Mouse (Mus musculus): ENCODE measurements around the gene Qrich2. TPM values are rescaled to one million over a fixed set of nuclear protein-coding genes. Genes with fewer than 3 reads are reported as not detected.
A peak's percentile ranks its signal among the peaks of the same experiment; 100 is the strongest.
"Not testable (repeated sequence)": the region's sequence is repeated elsewhere in the genome, so short reads cannot be mapped to it uniquely, and the experiment has no call there.

Qrich2 gene
- total RNA-seq, 2 experiments from 2014 or later, result not detected

DNA sequence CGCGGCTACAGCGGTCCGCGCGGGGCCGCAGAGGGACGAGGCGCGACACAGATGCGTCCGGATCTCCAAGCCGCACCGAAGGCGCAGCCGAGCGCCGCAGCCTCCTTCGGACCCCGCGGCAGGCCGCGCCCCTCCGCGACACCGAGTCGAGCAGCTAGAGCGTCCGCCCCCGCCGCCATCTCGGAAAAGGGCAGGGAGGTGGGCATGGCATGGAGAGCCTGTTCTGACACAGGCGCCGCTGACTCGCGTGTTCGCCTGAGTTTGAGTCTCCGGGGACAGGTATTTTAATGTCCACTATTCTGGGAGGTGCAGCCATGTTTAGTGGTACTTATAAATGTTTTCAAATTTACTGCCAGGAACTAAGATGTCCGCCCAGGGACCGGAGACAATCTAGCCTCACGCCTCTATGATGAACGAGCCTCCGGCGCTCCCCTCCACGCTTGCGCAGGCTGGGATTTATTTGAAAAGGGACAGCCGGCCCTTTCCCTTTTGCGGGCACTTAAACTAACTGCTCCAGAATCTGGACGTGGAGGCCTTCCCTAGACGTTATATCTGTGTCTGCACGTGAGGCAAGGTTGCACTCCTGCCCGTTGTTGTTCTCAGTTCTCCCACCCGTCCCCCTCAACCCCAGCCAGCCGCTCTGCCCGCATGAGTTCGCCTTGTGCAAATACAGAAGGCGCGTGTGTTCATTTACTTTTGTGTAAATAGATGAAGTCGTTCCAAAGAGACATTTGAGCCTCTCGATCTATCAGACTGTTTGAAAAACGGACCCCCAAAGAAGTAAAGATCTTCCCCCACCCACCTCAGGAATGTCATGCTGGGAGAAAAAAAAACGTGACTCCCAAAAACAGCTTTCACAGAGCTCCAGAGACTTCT is 24.4 kb upstream of the Qrich2 start:
- peak; percentile 81 to 85 for DNase-seq (ENCODE audit: extremely low spot score in 1 of 2, low spot score in 1 of 2)

DNA sequence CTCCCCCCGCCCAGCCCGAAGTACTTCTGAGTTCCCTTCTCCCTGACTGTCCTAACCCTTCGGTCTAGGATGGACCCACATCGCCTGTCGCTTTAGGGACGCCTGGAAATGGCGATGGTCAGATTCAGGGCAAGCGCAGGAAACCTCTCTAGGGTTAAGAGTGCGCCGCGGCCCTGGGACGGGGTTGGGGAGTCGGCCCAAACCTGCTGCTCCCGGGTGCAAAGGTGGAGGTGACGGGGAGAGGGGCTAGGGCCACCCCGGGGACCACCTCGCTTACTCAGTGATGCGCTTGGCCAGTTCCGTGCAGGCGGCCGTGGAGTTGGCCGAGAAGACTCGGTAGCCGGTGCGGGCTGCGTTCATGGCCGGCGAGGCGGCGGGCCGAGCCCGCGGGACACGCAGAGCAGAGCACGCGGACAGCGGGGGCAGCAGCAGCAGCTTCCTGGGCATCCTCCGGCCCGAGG is 23.8 kb upstream of the Qrich2 start:
- DNase-seq (ENCODE audit: extremely low spot score in 1 of 2, low spot score in 1 of 2), result no peak

DNA sequence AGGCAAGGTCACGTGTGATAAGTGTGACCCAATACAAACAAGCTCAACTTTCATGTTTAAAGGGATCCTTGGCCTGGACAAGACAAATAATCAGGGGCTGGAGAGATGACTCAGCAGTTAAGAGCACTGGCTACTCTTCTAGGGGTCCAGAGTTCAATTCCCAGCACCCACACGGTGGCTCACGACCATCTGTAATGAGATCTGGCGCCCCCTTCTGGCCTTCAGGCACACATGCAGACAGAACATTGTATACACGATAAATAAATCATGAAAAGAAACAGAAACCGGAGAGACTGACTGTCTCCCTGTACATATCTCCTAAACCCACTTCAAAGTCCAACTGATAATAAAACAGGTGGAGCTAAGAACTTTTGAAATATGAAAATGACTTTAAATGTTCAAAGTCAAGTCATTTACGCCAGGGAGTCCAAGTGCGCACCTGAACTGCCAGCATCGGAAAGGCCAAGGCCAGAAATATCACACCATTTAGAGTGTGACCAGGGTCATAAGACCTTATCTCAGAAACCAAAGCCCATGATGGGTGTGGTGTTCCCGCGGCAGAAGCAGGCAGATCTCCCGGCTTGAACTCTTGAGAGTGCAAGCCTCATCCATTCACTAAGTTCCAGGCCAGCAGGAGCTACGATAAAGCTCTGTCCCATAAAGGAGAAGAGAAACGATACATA is 22.8 kb upstream of the Qrich2 start:
- no peak for DNase-seq (ENCODE audit: extremely low spot score in 1 of 2, low spot score in 1 of 2)

DNA sequence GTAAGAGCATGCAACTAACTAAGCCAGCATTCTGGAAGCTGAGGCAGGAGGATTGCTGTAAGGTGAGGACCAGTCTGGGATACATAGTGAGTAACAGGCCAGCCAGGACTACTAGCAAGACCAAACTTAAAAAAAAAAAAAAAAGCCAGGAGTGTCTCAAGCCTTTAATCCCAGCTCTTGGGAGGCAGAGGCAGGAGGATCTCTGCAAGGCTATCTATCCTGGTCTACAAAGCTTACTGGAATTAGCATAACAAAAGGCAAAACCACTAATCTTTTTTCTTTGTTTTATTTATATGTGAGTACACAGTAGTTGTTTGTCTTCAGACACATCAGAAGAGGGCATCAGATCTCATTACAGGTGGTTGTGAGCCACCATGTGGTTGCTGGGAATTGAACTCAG is 22.2 kb upstream of the Qrich2 start:
- no peak for DNase-seq (ENCODE audit: extremely low spot score in 1 of 2, low spot score in 1 of 2)

DNA sequence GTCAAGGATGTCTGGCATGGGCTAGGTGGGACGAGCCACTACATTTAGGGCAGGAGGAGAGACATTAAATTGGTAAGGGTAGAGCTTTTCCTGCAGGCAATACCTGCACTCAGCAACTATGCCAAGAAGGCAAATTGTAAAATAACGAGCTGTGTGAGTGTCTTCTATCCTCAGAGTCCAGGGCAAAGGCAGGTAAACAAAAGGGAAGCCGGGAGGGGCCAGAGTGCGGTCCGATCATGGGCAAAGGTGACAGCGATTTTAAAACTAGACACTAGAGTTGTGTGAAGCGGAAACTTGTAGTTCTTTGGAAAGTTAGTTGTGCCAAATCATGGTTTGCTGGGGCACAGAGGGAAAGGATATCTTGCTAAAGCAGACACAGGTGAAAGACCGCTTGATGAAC is 18.2 kb upstream of the Qrich2 start:
- DNase-seq (ENCODE audit: extremely low spot score in 1 of 2, low spot score in 1 of 2), result no peak

DNA sequence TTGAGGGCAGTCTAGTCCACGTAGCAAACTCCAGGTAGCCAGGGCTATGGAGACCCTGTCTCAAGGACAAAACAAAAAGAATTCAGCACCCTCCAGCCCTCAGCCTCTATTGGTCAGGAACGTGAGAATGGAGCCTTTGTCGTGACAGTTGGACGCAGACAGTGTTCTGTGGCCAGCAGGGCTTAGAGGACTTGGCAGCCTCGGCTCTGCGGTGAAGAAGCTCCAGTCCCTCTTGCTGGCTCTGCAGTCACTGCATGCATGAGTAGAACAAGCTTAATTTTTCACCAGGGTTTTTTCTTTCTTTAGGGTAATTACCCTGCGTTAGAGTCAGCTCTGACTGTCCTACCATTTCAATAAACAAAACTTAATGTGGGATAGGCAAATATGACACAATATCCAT is 15.7 kb upstream of the Qrich2 start:
- no peak for DNase-seq (ENCODE audit: extremely low spot score in 1 of 2, low spot score in 1 of 2)

DNA sequence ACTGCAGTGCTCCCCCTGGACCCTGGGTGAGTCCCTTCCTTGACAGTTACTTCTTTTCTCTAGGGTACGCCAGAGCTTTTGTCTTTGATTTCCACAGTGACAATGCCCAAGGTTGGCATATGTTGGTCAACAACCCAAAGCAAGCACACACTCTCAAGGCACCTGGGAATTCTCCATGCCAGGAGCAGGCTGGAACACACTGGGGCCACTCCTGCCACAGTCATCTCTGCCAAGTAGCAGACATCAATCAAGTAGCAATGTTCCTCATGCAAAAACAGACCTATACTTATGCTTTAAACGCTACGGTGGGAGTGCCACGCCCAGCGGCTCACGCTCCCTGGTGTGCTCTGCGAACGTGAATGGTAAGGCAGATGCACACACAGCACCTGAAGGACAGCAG is 14.9 kb upstream of the Qrich2 start:
- DNase-seq (ENCODE audit: extremely low spot score in 1 of 2, low spot score in 1 of 2), result no peak

DNA sequence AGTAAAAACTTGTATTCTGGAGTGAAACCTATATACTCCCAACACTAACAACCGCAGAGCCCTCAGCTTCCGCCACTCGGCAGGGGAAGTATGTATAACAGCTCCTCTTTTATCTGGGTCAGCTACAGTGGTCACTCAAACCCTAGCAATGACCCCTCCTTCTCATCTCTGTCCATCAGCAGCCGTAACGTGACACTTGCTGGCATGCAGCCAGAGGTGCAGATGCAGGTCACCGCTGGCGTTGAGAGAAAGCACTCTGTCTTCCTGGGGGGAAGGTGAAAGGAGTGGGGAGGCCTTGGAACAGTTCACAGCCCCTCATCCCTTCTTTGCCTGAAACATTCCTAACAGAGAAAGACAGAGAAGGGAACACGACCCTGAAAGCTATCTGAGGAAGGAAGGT is 13.8 kb upstream of the Qrich2 start:
- no peak for DNase-seq (ENCODE audit: extremely low spot score in 1 of 2, low spot score in 1 of 2)

DNA sequence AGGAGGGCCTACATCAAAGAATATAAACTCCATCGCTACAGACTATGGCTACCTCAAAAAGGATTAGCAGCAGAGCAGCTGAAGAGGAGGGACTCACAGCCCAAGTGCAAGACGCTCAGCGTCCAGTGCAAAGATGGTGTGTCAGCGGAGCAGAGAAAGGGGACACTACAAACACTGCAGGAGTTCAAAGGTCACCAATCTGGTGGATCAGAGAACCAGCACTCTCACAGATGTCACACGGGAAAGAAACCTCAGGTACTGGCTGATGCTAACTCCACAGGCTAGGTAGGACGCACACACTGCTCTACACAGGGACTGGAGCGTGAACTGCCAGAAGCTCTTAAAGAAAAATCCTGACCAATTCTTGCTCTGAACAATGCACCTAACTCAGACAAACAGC is 12.9 kb upstream of the Qrich2 start:
- no peak for DNase-seq (ENCODE audit: extremely low spot score in 1 of 2, low spot score in 1 of 2)

DNA sequence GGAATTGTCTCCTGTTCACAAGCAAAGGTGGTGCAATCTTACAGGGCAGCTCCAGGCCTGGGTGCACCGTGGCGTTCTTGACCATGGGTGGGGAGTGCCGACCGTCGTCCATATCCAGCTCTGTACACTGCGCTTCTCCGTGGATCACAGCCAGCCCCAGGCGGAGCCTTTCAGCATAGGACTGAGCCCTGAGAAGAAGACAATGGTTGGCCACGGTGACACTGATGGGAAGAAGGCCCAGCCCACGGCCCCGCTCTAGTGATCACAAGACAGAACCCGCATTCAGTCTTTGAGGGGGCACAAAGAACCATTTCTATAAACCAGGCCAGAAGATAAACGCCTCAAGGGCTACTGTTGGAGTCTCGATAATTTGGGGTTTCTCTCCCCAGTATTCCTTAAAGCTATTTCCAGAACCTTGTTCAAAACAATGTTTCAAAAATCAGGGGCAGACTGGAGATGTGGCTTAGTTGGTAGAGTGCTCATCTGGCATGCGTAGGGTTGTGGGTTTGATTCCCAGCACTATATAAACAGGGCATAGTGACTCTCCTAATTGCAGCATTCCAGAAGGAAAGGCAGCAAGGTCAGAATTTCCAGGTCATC is 11.2 kb upstream of the Qrich2 start:
- DNase-seq (ENCODE audit: extremely low spot score in 1 of 2, low spot score in 1 of 2), result no peak

DNA sequence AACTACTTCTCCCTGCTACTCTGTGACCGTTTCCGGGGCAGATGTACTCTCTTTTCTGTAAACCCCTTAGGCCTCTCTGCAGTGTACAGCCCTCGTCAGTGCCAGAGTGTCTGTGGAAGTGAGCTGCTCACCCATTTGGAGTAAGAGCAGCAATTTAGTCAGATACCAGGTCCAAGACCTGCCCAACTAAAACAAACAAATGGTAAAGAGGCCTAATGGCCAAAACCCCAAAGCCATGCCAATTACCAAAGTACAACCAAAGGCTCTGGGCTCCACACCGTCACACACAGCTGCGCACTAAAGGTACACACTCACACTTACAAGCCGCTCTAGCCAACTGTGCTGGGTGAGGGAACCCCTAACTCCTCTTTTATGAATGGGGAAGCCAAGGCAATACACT is 10.7 kb upstream of the Qrich2 start:
- no peak for DNase-seq (ENCODE audit: extremely low spot score in 1 of 2, low spot score in 1 of 2)

DNA sequence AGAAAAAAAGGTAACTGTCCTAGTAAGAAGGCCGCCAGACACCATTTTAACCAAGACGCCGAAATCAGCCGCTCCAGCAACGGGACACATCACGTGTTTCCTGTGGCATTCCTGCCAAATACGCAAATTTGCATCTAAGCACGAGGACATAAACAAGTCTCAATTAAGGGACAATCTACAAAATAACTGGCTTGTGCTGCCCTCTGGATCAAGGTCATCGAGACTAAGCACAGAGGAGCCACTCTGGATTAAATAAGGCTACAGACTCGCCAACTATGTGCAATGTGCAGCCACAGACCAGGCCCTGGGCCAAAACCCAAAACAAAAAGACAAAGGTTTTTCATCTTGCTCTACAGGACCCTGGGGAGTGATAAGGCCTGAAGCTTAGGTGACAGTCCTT is 10.0 kb upstream of the Qrich2 start:
- DNase-seq (ENCODE audit: extremely low spot score in 1 of 2, low spot score in 1 of 2), result no peak

DNA sequence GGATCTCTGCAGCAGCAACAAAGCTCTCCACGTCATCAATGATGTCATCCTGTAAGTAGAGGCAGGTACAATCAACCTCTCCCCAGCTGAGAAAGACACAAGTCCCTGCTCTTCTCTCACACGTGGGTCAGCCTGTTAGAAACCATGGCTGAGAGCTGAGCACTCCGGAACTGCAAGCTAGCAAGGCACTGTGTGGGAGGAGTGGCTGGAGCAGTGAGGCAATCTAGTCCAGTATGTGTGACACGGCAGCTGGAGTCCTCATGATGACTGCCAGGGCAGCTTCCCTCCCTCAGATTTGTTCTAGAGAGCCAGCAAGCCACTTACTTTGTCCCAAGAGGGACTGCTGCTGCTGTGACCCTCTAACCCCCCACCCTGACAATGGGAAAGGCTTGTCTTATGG is 6.2 kb upstream of the Qrich2 start:
- no peak for DNase-seq (ENCODE audit: extremely low spot score in 1 of 2, low spot score in 1 of 2)

DNA sequence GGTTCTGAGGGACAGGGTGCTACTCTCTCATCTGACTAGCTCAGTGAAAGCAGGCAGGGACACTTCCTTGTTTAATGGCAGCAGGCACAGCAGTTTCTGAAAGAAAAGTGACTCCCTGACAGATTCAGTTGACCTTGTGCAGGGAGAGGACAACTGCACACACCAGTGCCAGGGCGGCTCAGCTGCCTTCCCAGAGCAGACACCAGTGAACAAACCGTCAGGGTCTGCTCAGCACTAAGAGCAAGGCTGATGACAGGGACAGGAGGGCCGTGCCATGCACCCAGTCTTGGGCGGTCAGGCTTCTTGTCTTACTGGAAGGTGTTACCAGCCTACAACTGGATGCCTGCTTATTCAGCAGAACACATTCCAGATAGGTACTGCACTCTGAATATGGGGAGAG is 4.9 kb upstream of the Qrich2 start:
- no peak for DNase-seq (ENCODE audit: extremely low spot score in 1 of 2, low spot score in 1 of 2)

DNA sequence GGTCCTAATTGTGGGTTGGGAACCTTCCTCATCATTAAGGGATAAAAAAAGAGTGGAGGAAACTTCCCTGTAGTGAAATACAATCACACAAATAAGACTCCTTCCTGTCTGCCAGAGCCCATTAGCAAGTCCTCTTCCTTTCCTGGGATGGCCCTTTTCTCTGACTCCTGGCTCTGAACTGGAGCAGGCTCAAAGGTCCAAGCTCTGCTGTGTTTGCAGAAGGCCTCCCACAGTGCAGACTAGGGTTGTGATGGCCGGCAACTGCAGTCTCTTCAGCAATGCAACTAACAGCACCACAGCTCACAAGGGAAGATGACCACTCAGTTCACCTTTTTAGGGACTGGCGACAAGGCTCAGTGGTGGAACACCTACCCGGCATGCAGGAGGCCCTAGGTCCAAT is 4.2 kb upstream of the Qrich2 start:
- DNase-seq (ENCODE audit: extremely low spot score in 1 of 2, low spot score in 1 of 2), result no peak

DNA sequence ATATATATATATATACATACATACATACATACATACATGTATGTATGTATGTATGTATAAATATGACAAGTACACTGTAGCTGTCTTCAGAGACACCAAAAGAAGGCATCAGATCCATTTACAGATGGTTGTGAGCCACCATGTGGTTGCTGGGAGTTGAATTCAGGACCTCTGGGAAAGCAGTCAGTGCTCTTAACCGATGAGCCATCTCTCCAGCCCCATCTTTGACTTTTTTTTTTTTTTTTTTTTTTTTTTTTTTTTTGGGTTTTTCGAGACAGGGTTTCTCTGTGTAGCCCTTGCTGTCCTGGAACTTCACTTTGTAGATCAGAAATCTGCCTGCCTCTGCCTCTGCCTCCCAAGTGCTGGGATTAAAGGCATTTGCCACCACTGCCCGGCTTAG is 2.3 kb upstream of the Qrich2 start:
- not testable (repeated sequence) for DNase-seq (ENCODE audit: extremely low spot score in 1 of 2, low spot score in 1 of 2)

DNA sequence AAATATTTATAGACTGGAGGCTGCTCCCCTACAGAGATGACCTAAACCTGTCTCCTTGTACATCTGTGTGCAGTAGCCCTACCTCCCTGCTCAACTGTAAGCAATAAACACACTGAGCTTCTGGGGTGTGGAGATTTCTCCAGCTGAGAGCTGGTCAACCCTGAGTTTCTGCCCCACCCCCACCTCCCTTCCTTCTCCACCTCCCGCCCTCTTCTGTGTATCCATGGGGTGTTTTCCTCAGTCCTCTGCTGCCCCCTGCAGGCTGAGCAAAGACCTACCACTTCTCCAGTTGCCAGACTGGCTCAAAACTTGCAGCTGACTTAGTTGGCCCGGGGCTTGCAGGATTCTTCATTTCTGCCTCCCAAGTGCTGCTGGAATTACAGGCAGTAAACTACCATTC is 2.2 kb downstream of the Qrich2 start:
- peak; percentile 83 to 94 for DNase-seq (ENCODE audit: extremely low spot score in 1 of 2, low spot score in 1 of 2)

DNA sequence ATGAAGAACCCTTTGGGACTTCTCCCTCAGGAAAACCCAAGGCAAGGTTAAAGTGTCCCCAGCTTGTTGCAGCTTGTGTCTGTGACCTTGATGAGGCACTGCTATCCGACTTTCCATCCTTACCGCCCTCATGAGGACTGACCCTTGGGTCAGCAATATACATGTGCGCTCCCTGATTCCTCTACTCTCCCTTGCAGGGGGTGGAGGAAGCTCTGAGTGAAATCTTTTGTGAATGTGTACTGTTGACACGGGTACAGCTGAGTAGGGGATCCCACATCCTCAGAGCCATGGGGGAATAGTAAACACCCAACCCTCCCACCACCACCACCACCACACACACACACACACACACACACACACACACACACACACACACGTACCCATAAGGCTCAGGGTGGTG is 2.7 kb downstream of the Qrich2 start:
- no peak for DNase-seq (ENCODE audit: extremely low spot score in 1 of 2, low spot score in 1 of 2)

DNA sequence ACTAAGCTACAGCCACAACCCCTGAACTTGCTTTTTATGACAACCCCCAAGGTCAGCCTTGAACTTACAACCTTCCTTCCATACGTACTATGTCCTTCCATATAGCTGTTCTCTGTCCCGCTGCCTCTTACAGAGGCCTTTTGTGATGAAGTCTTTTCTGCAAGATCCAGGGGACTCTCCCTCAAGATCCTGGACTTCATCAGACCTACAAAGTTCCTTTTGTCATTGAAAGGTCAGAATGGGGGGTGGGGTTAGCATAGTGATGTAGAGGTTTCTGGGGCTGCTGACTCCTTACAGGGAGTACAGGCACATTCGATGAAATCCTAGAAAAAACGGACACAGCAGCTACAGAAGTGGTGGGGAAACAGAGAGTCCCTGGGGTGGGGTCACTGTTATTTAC is 6.3 kb downstream of the Qrich2 start:
- no peak for DNase-seq (ENCODE audit: extremely low spot score in 1 of 2, low spot score in 1 of 2)

DNA sequence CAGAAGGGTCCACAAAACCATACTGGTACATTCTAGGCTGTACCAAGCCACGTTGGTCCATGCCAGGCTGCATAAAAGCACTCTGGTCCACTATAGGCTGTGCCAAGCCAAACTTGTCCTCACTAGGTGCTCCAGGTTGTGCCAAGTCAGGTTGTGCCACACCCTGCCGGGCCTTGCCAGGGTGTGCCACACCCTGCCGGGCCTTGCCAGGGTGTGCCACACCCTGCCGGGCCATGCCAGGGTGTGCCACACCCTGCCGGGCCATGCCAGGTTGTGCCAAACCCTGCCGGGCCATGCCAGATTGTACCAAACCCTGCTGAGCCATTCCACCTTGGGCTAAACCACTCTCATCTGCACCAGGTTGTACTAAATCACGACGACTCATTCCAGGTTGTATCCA is 9.8 kb downstream of the Qrich2 start:
- no peak for DNase-seq (ENCODE audit: extremely low spot score in 1 of 2, low spot score in 1 of 2)

DNA sequence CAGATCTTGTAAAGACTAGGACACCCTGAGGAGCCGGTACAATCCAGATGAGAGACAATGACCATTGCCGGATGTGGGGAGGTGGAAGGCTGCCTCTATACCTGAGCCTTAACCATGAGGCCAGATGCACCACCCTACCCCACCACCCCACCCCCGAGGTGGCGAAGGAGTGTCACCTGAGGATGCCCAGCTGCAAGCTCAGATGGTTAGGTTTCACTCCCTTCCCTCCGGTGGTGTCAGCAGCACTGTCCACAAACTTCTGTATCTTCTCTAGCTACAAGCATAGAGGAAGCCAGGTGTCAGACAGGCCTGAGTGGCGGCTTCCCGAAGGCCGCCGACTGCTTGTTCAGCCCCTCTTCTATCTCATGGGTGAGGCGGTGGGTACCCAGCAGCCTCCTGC is 12.2 kb downstream of the Qrich2 start:
- no peak for DNase-seq (ENCODE audit: extremely low spot score in 1 of 2, low spot score in 1 of 2)

DNA sequence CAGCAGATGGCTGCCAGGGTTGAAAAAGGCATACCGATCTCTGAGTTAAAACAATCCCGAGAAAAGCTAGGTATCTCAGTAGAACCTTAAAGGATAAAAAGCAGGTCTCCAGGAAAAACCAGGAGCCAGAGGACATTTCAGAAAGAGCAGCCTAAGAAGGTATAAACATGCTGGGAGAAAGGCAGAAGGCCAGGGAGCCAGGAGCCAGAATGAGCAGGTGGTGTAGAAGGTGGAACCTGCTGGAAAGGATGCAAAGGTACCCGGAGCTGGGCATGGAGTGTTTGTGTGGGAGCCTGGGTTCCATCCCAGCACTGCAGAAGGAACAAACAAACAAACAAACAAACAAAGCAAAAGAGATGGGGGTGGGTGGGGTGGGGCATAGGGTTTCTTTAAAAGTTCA is 16.7 kb downstream of the Qrich2 start:
- DNase-seq (ENCODE audit: extremely low spot score in 1 of 2, low spot score in 1 of 2), result no peak

All from layer of hippocampus, postnatal 25 days (tissue).